Mouse (Mus musculus): ENCODE measurements around the gene Adra2a. TPM values are rescaled to one million over a fixed set of nuclear protein-coding genes. Genes with fewer than 3 reads are reported as not detected.

The Adra2a gene
- polyA plus RNA-seq, 1 experiment from 2014 or later: 0.26 TPM

- peak overlapping the region; percentile 67; the same call in 1 of the 2 replicates for H3K27ac ChIP-seq
- WGBS: 1% methylated on average over 46 of the region's 46 CpGs
- peak; percentile 74 for DNase-seq (ENCODE audit: low spot score)
- H3K4me3 ChIP-seq: peak overlapping the region; percentile 70
- H3K27me3 ChIP-seq (ENCODE audit: insufficient read depth, poor library complexity, severe bottlenecking): peaks cover 73% of the 10 kb centered on the region
- no peaks in the 10 kb centered on the region for H3K9me3 ChIP-seq
- no peaks in the 10 kb centered on the region for H3K36me3 ChIP-seq
- H3K4me1 ChIP-seq: peaks cover 40% of the 10 kb centered on the region
These were observed 2.7 kb downstream of the Adra2a start for GRCm38 (mm10) chr19:54046684-54047070.

DNA sequence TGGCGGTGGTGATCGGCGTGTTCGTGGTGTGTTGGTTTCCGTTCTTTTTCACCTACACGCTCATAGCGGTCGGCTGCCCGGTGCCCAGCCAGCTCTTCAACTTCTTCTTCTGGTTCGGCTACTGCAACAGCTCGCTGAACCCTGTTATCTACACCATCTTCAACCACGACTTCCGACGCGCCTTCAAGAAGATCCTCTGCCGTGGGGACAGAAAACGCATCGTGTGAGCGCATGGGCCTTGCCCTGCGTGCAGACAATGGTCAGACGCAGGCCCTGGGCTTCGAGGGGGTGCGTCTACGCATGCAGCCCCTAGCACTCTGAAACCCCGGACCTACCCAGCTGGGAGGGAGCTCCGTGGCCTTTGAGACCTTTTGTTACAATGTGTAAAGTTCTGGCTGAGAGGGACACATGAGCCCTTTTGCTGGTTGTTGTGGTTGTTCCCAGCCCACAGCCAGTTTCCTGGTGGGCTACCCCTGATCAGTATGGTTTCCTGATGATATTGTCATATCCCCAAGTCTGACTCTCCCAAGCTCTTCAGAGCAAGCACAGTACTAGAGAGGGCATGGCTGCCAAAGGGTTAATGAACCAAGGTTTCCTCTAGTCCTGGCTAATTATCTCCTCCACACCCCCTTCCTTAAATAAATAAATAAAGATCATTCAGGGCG, 3.6 kb downstream of the Adra2a start:
- H3K4me3 ChIP-seq: peak overlapping the region; percentile 70
- no peaks in the 10 kb centered on the region for H3K36me3 ChIP-seq
- peak; percentile 76 for DNase-seq (ENCODE audit: low spot score)
- H3K27me3 ChIP-seq (ENCODE audit: insufficient read depth, poor library complexity, severe bottlenecking): peaks cover 76% of the 10 kb centered on the region
- H3K9me3 ChIP-seq: no peaks in the 10 kb centered on the region
- H3K4me1 ChIP-seq: peaks cover 40% of the 10 kb centered on the region
- under 1% methylated on average over 27 of the region's 27 CpGs for WGBS
- peak overlapping the region; percentile 67; the same call in 1 of the 2 replicates for H3K27ac ChIP-seq

DNA sequence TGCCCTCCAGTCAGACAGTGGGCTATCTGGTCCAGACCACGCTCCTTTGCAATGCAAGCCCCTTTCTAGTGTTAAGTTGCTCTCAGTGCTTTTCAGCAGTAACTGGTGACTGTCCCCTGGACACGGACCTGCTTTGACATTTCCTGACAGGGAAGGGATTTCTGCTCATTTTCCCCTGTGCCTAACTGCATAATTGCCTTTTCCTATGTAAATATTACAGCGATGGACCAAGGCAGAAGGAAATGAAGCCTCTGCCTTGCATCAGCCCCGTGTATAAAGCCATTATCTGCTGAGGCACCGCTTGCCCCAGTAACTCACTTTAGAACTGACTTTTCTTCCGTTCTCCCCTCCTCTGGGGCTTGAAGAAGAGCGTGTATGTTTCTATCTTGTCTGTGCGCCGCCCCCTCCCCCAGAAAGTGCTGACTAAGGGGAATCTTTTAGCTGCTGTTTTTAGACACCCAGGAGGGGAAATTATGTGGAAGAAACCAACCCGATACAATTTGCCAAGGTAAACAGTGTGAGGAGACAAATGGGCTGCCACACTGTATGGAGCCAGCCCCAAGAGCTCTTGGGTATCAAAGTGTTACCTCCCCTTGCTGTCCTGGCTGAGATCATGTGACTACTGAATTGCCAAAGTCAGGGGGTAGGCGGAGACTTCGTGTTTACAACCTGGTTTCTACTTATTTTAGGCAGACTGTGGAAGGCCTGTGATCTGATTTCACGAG, 4.4 kb downstream of the Adra2a start:
- peak; percentile 64 for DNase-seq (ENCODE audit: low spot score)
- WGBS: 3% methylated on average over 13 of the region's 13 CpGs
- H3K36me3 ChIP-seq: no peaks in the 10 kb centered on the region
- no peaks in the 10 kb centered on the region for H3K9me3 ChIP-seq
- H3K4me3 ChIP-seq: peak overlapping the region; percentile 25; the same call in 1 of the 2 replicates
- H3K27ac ChIP-seq: no peak overlapping the region
- H3K27me3 ChIP-seq (ENCODE audit: insufficient read depth, poor library complexity, severe bottlenecking): peaks cover 79% of the 10 kb centered on the region
- H3K4me1 ChIP-seq: peaks cover 40% of the 10 kb centered on the region

GRCm38 (mm10) chr19:54051651-54052050, 7.7 kb downstream of the Adra2a start:
- 69% methylated on average over 4 of the region's 4 CpGs for WGBS

DNA sequence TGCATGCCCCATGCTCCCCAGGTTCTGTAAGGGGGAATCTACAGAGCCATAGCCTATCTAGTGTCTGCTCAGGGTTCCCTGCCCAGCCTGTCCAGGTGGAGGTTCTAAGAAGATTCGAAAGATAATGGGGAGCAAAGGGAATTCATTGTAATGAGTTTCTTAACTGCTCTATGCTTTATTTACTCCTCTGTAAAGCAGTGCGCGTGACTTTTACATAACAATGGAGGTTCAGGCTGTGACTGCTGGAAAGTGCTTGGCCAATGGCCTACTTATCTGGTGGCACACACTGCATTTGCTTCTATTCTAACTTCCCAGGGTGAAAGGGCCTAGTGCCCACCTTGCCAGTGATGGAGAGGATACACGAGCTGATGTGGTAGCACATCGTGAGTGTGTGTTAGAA, 11.9 kb downstream of the Adra2a start:
- no peaks in the 10 kb centered on the region for H3K4me1 ChIP-seq
- no peak overlapping the region for H3K27ac ChIP-seq
- no peaks in the 10 kb centered on the region for H3K9me3 ChIP-seq
- H3K36me3 ChIP-seq: no peaks in the 10 kb centered on the region
- WGBS: 68% methylated on average over 5 of the region's 5 CpGs
- no peak for DNase-seq (ENCODE audit: low spot score)
- H3K4me3 ChIP-seq: no peak overlapping the region
- peaks cover 28% of the 10 kb centered on the region; the same call in 1 of the 2 replicates for H3K27me3 ChIP-seq (ENCODE audit: insufficient read depth, poor library complexity, severe bottlenecking)

More at GRCm38 (mm10) chr19:54051651-54052050, 7.7 kb downstream of the Adra2a start:
- peak; percentile 64 for DNase-seq (ENCODE audit: low spot score)
- Histone ChIP-seq H3K9me3 (no peaks in the 10 kb centered on the region), H3K4me3 (no peak overlapping the region), H3K36me3 (no peaks in the 10 kb centered on the region), H3K27me3 (ENCODE audit: insufficient read depth, poor library complexity, severe bottlenecking) (peaks cover 68% of the 10 kb centered on the region), H3K4me1 (peaks cover 19% of the 10 kb centered on the region), H3K27ac (no peak overlapping the region)

GRCm38 (mm10) chr19:54068447-54068846, 24.5 kb downstream of the Adra2a start:
- no peak overlapping the region for H3K27ac ChIP-seq
- H3K9me3 ChIP-seq: no peaks in the 10 kb centered on the region
- no peaks in the 10 kb centered on the region for H3K4me1 ChIP-seq
- no peak for DNase-seq (ENCODE audit: low spot score)
- 86% methylated on average over 7 of the region's 7 CpGs for WGBS
- no peaks in the 10 kb centered on the region for H3K27me3 ChIP-seq (ENCODE audit: insufficient read depth, poor library complexity, severe bottlenecking)
- no peaks in the 10 kb centered on the region for H3K36me3 ChIP-seq
- no peak overlapping the region for H3K4me3 ChIP-seq

- Histone ChIP-seq H3K36me3 (no peaks in the 10 kb centered on the region), H3K27ac (no peak overlapping the region), H3K4me3 (no peak overlapping the region), H3K4me1 (no peaks in the 10 kb centered on the region), H3K27me3 (ENCODE audit: insufficient read depth, poor library complexity, severe bottlenecking) (no peaks in the 10 kb centered on the region), H3K9me3 (no peaks in the 10 kb centered on the region)
- WGBS: 78% methylated on average over 5 of the region's 5 CpGs
- no peak for DNase-seq (ENCODE audit: low spot score)
These were observed 26.6 kb downstream of the Adra2a start for GRCm38 (mm10) chr19:54070521-54070920.

DNA sequence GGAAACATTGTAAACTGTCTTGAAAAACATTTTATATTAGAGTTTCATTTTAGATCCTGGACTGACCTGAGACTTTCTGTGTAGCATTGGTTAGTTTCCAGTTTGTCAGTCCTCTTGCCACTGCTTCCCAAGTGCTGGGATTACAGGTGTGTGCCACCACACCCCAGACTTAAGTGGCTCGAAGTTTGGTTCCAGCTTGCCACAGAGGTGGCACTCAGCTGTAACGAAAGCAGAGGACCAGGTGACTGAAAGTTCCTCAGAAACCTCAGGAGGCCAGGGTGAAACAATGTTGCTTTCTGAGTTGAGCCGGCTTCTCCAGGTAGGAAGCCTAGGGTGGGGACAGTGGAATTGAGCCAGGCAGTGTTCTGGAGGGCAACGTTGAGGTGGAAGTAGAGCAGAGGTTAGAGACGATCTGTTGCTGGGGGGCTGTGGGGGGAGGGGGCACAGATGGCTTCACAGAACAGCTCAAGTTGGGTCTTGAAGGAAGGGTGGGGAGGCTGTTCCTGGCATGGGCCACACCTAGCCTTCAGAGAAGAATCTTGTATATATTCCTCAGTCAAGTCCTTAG, 28.4 kb downstream of the Adra2a start:
- no peak overlapping the region for H3K27ac ChIP-seq
- WGBS: 71% methylated on average over 5 of the region's 5 CpGs
- H3K27me3 ChIP-seq (ENCODE audit: insufficient read depth, poor library complexity, severe bottlenecking): no peaks in the 10 kb centered on the region
- no peak overlapping the region for H3K4me3 ChIP-seq
- H3K9me3 ChIP-seq: no peaks in the 10 kb centered on the region
- no peak for DNase-seq (ENCODE audit: low spot score)
- no peaks in the 10 kb centered on the region for H3K36me3 ChIP-seq
- H3K4me1 ChIP-seq: no peaks in the 10 kb centered on the region

- Histone ChIP-seq H3K36me3 (no peaks in the 10 kb centered on the region), H3K27me3 (ENCODE audit: insufficient read depth, poor library complexity, severe bottlenecking) (0 out of 2 replicates have a peak, but pooled peaks cover 5% of the 10 kb centered on the region), H3K9me3 (no peaks in the 10 kb centered on the region), H3K4me1 (no peaks in the 10 kb centered on the region), H3K4me3 (no peak overlapping the region), H3K27ac (no peak overlapping the region)
- DNase-seq (ENCODE audit: low spot score): no peak
- WGBS: 62% methylated on average over 10 of the region's 10 CpGs
These were observed 32.7 kb downstream of the Adra2a start for GRCm38 (mm10) chr19:54076362-54077349.

DNA sequence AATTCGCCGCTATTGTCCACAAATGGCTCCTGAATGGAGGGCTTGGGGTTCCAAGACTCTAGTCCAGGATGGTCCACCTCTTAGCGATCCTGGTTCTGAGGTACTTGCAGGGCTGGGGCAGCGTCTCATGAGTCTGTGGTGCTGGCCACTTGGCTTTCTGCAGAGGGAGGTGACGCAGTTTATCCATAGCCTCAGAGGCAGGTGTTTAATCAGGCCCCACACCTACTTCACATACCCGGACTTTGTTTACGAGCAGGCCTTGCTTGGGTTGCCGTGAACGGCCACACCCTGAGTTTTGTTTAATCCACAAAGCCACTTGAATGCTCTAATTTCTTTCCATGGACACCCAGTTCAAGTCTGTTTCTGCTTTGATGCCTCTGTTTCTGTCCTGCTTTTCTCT, 37.4 kb downstream of the Adra2a start:
- no peak for DNase-seq (ENCODE audit: low spot score)
- H3K9me3 ChIP-seq: no peaks in the 10 kb centered on the region
- 0 out of 2 replicates have a peak, but pooled peaks cover 5% of the 10 kb centered on the region for H3K27me3 ChIP-seq (ENCODE audit: insufficient read depth, poor library complexity, severe bottlenecking)
- H3K4me1 ChIP-seq: no peaks in the 10 kb centered on the region
- H3K27ac ChIP-seq: no peak overlapping the region
- H3K36me3 ChIP-seq: no peaks in the 10 kb centered on the region
- WGBS: 84% methylated on average over 9 of the region's 9 CpGs
- no peak overlapping the region for H3K4me3 ChIP-seq

GRCm38 (mm10) chr19:54081716-54082165, 37.8 kb downstream of the Adra2a start:
- Histone ChIP-seq H3K27ac (no peak overlapping the region), H3K27me3 (ENCODE audit: insufficient read depth, poor library complexity, severe bottlenecking) (0 out of 2 replicates have a peak, but pooled peaks cover 5% of the 10 kb centered on the region)
- 62% methylated on average over 9 of the region's 9 CpGs for WGBS

GRCm38 (mm10) chr19:54087319-54087718, 43.4 kb downstream of the Adra2a start:
- peak; percentile 92 for DNase-seq (ENCODE audit: low spot score)
- Histone ChIP-seq H3K27me3 (ENCODE audit: insufficient read depth, poor library complexity, severe bottlenecking) (no peaks in the 10 kb centered on the region), H3K27ac (peak overlapping the region; percentile 24; the same call in 1 of the 2 replicates), H3K4me3 (peak overlapping the region; percentile 19; the same call in 1 of the 2 replicates), H3K36me3 (no peaks in the 10 kb centered on the region), H3K4me1 (peaks cover 14% of the 10 kb centered on the region), H3K9me3 (no peaks in the 10 kb centered on the region)
- 14% methylated on average over 10 of the region's 10 CpGs for WGBS

More at GRCm38 (mm10) chr19:54081716-54082165, 37.8 kb downstream of the Adra2a start:
- no peaks in the 10 kb centered on the region for H3K36me3 ChIP-seq
- H3K9me3 ChIP-seq: no peaks in the 10 kb centered on the region
- no peaks in the 10 kb centered on the region for H3K4me1 ChIP-seq
- H3K4me3 ChIP-seq: no peak overlapping the region
- DNase-seq (ENCODE audit: low spot score): no peak
